Mouse (Mus musculus) hematopoietic stem cell, adult 5-6 weeks (primary cell): ENCODE data around the gene Tspan9. TPM values are rescaled to one million over a fixed set of nuclear protein-coding genes. Genes with fewer than 3 reads are reported as not detected.
A peak's percentile ranks its signal among the peaks of the same experiment; 100 is the strongest.

ENCODE experiments used
- ATAC-seq, 2 experiments: fragments of 125-278 bp in 1 of 2; replicated peaks in 1 of 2; 2 replicates each; pipeline ENCODE4 v1.8.0; 2016 to 2017; ENCODE audit warnings: inconsistent platforms in 2 of 2, mild to moderate bottlenecking in 2 of 2, moderate number of reproducible peaks in 2 of 2, low read depth in 1 of 2, moderate TSS enrichment in 1 of 2; ENCODE audit not compliant: low FRiP score in 2 of 2, poor library complexity in 2 of 2, severe bottlenecking in 2 of 2, insufficient read depth in 1 of 2, low TSS enrichment in 1 of 2
- total RNA-seq: library from RNA; stranded (forward); fragments of 172-1452, 232-1000 nt; gene quantifications from 2 replicates; pipeline ENCODE4 v1.2.3, GENCODE M21; 2017

Tspan9 gene
- total RNA-seq, 1 experiment from 2014 or later: 14.3 TPM

- ATAC-seq: peak; percentile 52 to 55
Observed at GRCm38 (mm10) chr6:128065982-128066381, 77.4 kb downstream of the Tspan9 start.

DNA sequence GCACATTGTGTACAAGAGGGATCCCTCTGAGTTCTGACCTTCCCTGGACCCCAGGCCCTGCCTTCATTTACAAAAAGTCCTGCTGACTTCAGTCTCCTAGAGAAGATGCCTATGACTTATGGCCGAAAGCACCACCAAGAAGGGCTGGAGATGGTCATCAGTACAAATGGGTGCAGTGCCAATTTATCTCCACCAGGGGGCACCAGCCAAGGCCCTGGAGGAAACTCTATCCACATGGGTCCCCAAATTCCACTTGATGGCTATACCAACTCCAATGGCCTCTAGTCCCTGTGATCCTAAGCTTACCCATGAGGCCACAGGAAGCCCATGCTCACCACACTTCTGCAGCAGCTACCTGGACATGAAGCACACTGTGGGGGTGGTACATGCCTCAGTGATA lies 79.9 kb downstream of the Tspan9 start:
- ATAC-seq: no peak

- no peak for ATAC-seq
Observed at GRCm38 (mm10) chr6:128062784-128063183, 80.6 kb downstream of the Tspan9 start.

GRCm38 (mm10) chr6:128062216-128062615 lies 81.2 kb downstream of the Tspan9 start:
- no peak for ATAC-seq

DNA sequence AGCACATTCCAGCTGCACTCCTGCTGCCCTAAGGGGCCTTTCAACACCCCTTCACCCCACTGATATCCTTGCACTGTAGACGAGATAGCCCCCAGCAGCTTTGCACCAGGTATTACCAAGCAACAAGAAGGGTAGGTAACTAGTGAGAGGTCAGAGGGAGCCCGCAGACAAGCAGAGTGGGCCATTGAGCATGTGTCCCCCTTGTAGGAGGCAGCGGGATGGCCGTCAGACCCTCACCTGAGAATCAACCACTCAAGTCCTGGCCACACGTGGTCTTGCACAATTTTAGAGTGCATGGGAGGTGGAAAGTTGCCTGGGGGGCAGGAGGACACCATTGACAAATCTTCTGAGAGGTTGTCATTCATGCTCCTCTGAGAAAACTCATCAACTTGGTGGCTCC lies 82.1 kb downstream of the Tspan9 start:
- ATAC-seq: no peak

GRCm38 (mm10) chr6:128058570-128058969 lies 84.8 kb downstream of the Tspan9 start:
- no peak for ATAC-seq

- ATAC-seq: no peak
Observed at GRCm38 (mm10) chr6:128058157-128058556, 85.2 kb downstream of the Tspan9 start.

DNA sequence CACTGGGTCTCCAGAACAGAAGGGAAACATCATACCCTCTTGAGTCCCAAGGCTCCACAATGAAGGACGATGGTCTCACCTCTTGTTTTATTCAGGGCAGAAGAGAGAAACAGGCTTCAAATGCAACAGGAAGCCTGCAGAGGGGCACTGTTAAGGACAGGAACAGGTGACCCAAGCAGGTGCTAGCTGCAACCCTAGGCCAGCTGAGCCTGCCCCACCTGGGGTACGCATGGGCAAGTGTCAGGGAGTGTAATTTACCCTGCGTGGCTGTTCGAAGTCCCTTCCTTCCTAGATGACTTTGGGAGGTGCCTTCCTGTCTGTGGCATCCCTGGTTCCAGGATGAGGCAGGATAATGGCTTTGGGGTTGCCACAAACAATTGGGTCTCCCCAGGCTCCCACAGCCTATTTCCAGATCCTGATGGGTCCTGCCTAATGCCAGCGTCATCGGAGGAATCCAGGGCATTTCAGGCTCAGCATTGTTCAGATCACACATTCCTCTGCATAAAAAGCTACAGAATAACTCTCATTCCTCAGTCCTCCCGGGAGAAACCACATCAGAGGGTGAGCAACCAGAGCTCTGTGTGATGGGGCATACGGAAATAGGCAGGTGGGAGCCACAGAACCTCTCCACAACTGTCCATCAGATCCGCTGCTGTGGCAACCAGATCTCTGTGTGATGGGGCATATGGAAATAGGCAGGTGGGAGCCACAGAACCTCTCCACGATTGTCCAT lies 90.2 kb downstream of the Tspan9 start:
- ATAC-seq: no peak

- ATAC-seq: no peak
Observed at GRCm38 (mm10) chr6:128047671-128048070, 95.7 kb downstream of the Tspan9 start.

DNA sequence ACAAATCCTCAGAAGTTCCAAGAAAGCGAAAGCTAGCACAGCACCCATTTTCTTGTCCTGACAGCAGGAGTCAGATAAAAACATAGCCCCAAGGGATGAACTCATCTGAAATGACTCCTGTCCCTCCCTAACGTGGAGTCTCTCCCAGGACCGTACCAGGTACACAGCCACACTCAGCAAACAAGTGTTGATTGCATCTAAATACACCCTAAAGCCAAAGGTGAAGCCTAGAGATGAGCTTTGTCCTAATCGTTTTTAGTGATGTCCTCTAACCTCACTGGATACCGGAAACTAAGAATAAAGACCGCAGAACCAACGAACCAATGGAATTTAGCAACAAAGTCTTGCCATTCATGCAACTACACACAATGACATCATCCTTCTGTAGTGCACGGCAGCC lies 96.2 kb downstream of the Tspan9 start:
- no peak for ATAC-seq

DNA sequence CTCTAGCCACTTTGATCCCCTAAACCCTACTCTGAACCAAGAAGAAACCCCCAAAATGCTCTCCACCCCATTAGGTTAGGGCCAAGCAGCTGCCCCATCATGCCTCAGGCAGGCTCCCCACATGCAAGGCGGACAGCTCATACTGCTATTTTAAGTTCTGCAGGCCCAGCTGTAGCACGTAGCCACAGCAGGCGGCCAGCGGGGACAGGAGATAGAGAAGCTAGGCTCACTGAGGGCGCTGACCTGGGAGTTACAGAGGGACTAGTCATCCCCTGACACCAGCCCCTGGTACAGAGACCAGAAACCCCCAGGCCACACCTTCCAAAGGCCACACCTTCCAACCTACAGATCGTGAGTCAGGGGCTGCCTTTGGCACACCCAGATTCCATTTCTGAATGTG lies 96.6 kb downstream of the Tspan9 start:
- ATAC-seq: no peak

DNA sequence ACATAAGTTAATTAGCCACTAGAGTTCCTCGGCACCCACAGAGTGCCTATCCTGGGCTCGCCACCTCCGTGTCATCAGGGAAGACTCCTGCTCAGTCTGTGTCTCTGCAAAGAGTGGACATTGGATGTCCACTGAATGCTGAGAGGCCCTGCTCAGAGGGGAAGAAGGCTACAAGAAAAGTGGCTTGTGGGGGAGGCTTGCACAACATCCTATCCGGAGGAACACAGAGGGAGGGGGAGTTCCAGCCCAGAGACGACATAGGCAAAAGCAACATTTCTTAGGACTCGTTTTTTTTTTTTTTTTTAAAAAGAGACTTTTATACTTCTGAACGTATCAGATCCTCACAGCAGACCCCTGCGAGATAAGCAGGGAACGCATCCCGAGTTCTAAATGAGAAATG lies 98.7 kb downstream of the Tspan9 start:
- no peak for ATAC-seq

DNA sequence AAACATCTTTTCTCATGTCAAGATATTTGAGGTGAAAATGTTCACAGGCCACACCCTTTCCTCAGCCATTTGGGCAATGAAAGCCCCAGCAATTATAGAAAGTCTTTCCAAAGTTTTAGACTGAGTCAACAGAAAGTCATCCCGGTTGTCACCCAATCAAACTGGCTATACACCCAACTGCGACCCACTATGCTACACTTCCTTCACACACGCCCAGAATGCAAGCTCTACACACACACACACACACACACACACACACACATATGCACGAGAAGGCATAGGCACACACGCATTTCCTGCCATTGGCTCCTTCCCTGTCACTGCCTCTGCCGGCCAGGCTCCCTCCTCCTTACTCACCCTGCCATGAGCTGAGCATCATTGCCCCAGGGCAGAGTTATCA lies 99.9 kb downstream of the Tspan9 start:
- no peak for ATAC-seq

DNA sequence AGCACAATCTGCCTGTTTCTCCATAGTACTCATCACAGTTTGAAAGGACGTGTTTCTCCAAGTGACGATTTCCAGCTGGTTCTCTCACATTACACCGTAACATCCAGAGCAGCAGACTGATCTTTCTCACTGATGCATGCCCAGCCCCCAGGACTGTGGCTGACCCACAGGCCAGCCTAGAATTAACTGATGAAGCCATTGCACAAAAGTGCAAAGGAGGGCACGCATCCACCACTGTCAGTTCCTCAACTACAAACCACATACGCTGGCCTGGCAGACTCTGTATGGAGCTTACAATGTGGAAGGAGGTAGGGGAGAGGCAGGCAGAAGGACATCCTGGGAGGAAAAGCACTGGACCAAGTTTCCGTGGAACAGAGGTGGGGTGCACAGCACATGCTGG lies 101.6 kb downstream of the Tspan9 start:
- peak in 1 of 2 experiments; percentile 30; a peak in 1 of 4 replicates for ATAC-seq

- no peak for ATAC-seq
Observed at GRCm38 (mm10) chr6:128039077-128039766, 104.2 kb downstream of the Tspan9 start.

GRCm38 (mm10) chr6:128038568-128038967 lies 104.8 kb downstream of the Tspan9 start:
- ATAC-seq: no peak

DNA sequence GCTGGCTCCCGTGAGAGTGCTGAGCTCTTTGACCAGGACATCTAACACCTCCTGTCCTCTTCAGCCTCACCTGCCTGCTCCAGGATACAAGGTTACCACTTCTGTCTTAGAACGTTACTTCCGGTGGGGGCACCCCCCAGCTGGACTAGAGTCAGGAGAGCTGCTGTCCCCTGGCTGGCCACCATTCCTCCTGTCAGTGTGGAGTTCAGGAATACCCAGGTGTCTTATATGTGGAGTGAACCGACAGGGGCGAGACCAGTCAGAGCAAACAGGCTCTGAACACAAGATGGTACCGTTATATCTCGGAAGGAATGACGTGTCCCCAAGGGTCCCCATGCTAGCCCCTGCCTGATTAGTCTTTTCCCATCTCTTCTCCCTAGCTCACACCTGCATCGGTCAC lies 106.8 kb downstream of the Tspan9 start:
- ATAC-seq: no peak

DNA sequence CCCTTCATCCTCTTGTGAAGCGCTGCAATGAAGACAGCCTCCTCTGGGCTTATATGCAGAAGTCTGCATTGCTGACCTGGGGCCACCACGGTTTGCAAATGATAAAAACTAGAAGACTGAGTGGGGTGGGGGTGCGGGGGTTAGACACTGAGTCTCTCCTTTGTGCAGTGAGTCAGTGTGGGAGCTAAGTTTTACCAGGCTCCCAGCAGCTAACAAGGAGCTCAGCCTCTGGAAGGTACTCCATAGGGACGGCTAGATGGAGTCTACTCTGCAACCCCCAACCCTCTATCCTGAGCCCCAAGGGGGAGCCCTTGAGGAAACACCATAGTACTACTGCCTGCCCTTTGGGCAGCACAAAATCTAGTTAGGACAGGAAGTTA lies 107.5 kb downstream of the Tspan9 start:
- 0 out of 4 replicates have a peak, but pooled peaks of 1 of the 2 experiments have one; percentile 43 for ATAC-seq
